Mouse (Mus musculus): ENCODE results near the gene Gimap8. TPM values are rescaled to one million over a fixed set of nuclear protein-coding genes. Genes with fewer than 3 reads are reported as not detected.

The Gimap8 gene
- total and polyA plus RNA-seq, 3 experiments = not detected

DNA sequence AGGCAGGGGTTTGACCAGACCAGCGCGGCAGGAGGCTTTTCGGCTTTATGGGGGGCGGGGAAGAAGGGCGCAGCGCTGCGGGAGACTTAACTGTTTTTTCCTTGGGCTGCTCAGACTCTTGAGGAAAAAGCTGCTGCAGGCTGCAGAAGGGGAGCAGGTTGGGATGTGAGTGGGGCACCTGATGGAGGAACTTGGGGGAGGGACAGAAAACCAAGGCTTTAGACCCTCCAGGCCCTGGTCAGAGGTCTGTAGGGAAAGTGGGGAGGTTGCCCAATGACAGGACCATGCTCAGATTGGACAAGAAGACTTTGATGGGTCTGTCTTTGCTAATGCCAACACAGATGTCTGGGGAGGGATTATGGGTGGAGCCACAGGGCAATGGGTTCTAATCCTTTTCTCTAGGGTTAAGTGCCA, 19.5 kb upstream of the Gimap8 start:
- Histone ChIP-seq H3K4me3 (ENCODE audit: control insufficient read depth in 1 of 2, insufficient read depth in 1 of 2, low read depth in 2 of 2, low read length in 2 of 2) (no peak overlapping the region), H3K36me3 (ENCODE audit: control insufficient read depth in 1 of 2, insufficient read depth in 2 of 2, low read length in 2 of 2) (no peaks in the 10 kb centered on the region), H3K4me1 (ENCODE audit: control insufficient read depth in 1 of 2, insufficient read depth in 2 of 2, low read length in 2 of 2) (no peaks in the 10 kb centered on the region), H3K9me3 (replicated peaks; ENCODE audit: insufficient read depth, low read length) (no peaks in the 10 kb centered on the region), H3K27me3 (ENCODE audit: control insufficient read depth in 1 of 2, insufficient read depth in 2 of 2, low read length in 2 of 2) (no peaks in the 10 kb centered on the region), H3K79me2 (ENCODE audit: control insufficient read depth, insufficient read depth, low read length, poor library complexity) (no peaks in the 10 kb centered on the region), H3K27ac (ENCODE audit: control insufficient read depth, low read depth, low read length) (no peak overlapping the region), H3K9ac (ENCODE audit: control insufficient read depth, low read depth, low read length, poor library complexity, severe bottlenecking) (no peak overlapping the region)
- no peak for TF ChIP-seq ZKSCAN1 (IDR thresholded peaks at IDR 0.05; ENCODE audit: low read depth, low read length)
- TF ChIP-seq BHLHE40 (IDR thresholded peaks at IDR 0.05; ENCODE audit: borderline replicate concordance, low read depth, low read length) = no peak
- no peak for TF ChIP-seq MXI1 (IDR thresholded peaks at IDR 0.05; ENCODE audit: low read depth, low read length)
- TF ChIP-seq SIN3A (IDR thresholded peaks at IDR 0.05; ENCODE audit: low read length) = no peak
- TF ChIP-seq GABPA (IDR thresholded peaks at IDR 0.05; ENCODE audit: low read depth, low read length) = no peak
- no peak for TF ChIP-seq ZNF384 (IDR thresholded peaks at IDR 0.05; ENCODE audit: low read depth, low read length)
- TF ChIP-seq GATA1 (IDR thresholded peaks at IDR 0.05; ENCODE audit: low read depth, low read length) = no peak
- TF ChIP-seq POLR2A (IDR thresholded peaks at IDR 0.05; ENCODE audit: control insufficient read depth in 1 of 2, insufficient read depth in 1 of 2, low read depth in 1 of 2, low read length in 2 of 2, poor library complexity in 1 of 2) = no peak
- TF ChIP-seq USF1 (IDR thresholded peaks at IDR 0.05; ENCODE audit: low read depth, low read length) = no peak
- no peak for TF ChIP-seq MAFK (IDR thresholded peaks at IDR 0.05; ENCODE audit: borderline replicate concordance, low read depth, low read length)
- no peak for TF ChIP-seq JUND (IDR thresholded peaks at IDR 0.05; ENCODE audit: low read depth, low read length)
- no peak for TF ChIP-seq UBTF (IDR thresholded peaks at IDR 0.05; ENCODE audit: borderline replicate concordance, insufficient read depth, low read depth, low read length)
- no peak for TF ChIP-seq MAZ (IDR thresholded peaks at IDR 0.05; ENCODE audit: low read depth, low read length)
- TF ChIP-seq CHD2 (IDR thresholded peaks at IDR 0.05; ENCODE audit: low read length) = no peak
- no peak for DNase-seq (ENCODE audit: low read depth, low spot score)

DNA sequence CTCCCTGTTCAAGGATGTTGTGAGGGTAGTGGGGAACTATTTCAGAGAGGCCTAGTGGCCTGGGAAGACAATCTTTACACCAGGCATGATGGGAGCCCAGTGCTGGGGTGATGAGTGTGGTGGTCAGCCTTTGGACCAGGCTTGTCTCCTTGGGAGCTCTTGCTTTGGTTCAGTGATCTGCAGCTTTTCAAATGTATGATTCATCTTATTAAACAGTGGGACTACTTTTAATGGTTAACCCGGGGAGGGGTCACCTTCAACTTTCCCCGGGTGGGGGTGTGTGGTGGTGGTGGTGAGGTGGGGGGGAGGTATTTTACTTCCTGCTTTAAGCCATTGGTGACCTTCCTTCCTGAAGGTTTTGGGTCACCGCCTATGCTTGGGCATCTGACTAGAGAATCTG, 18.7 kb upstream of the Gimap8 start:
- no peak for TF ChIP-seq USF2 (IDR thresholded peaks at IDR 0.05; ENCODE audit: borderline replicate concordance in 1 of 2, insufficient read depth in 1 of 2, low read depth in 1 of 2, low read length in 2 of 2)
- DNase-seq (ENCODE audit: low read depth, low spot score) = no peak
- H3K9ac ChIP-seq (ENCODE audit: control insufficient read depth, low read depth, low read length, poor library complexity, severe bottlenecking) = no peak overlapping the region
- H3K27ac ChIP-seq (ENCODE audit: control insufficient read depth, low read depth, low read length) = no peak overlapping the region
- H3K27me3 ChIP-seq (ENCODE audit: control insufficient read depth in 1 of 2, insufficient read depth in 2 of 2, low read length in 2 of 2) = no peaks in the 10 kb centered on the region
- H3K36me3 ChIP-seq (ENCODE audit: control insufficient read depth in 1 of 2, insufficient read depth in 2 of 2, low read length in 2 of 2) = no peaks in the 10 kb centered on the region
- no peaks in the 10 kb centered on the region for H3K79me2 ChIP-seq (ENCODE audit: control insufficient read depth, insufficient read depth, low read length, poor library complexity)
- no peaks in the 10 kb centered on the region for H3K4me1 ChIP-seq (ENCODE audit: control insufficient read depth in 1 of 2, insufficient read depth in 2 of 2, low read length in 2 of 2)
- no peak overlapping the region for H3K4me3 ChIP-seq (ENCODE audit: control insufficient read depth in 1 of 2, insufficient read depth in 1 of 2, low read depth in 2 of 2, low read length in 2 of 2)
- H3K9me3 ChIP-seq (replicated peaks; ENCODE audit: insufficient read depth, low read length) = no peaks in the 10 kb centered on the region
